Mouse (Mus musculus) monocyte, adult 2 months (primary cell): ENCODE measurements around the gene Ctxn1.

Experiments
- DNase-seq, 2 experiments: peaks; one replicate each; pipeline ENCODE4 v3.0.0; 2022; ENCODE audit warnings: low spot score in 2 of 2, low read depth in 1 of 2

The Ctxn1 gene

GRCm38 (mm10) chr8:4250306-4250970, 8.6 kb downstream of the Ctxn1 start:
- peak; percentile 46 to 74 for DNase-seq

- no peak for DNase-seq
Measured at GRCm38 (mm10) chr8:4249213-4249612, 9.9 kb downstream of the Ctxn1 start.

GRCm38 (mm10) chr8:4247951-4248540, 11.0 kb downstream of the Ctxn1 start, which contains the start of gene Tgfbr3l:
Gene Tgfbr3l, plus strand, starts transcription at chr8:4248214.
- no peak for DNase-seq

- DNase-seq = no peak
Measured at GRCm38 (mm10) chr8:4247241-4247640, 11.8 kb downstream of the Ctxn1 start.

GRCm38 (mm10) chr8:4245737-4246136, 13.3 kb downstream of the Ctxn1 start:
- DNase-seq = no peak

GRCm38 (mm10) chr8:4245061-4245460, 14.0 kb downstream of the Ctxn1 start:
- no peak for DNase-seq

- no peak for DNase-seq
Measured at GRCm38 (mm10) chr8:4239193-4239890, 19.7 kb downstream of the Ctxn1 start.

- DNase-seq = peak; percentile 96 to 98
Measured at GRCm38 (mm10) chr8:4238434-4239192, 20.5 kb downstream of the Ctxn1 start, which contains the start of the genes Map2k7 and Gm49320. Gene Map2k7, plus strand, starts transcription at chr8:4238740. Gene Gm49320, plus strand, starts transcription at chr8:4238865.

GRCm38 (mm10) chr8:4237814-4238433, 21.1 kb downstream of the Ctxn1 start:
- no peak for DNase-seq

- no peak for DNase-seq
Measured at GRCm38 (mm10) chr8:4230612-4231351, 28.3 kb downstream of the Ctxn1 start.

GRCm38 (mm10) chr8:4229784-4230183, 29.3 kb downstream of the Ctxn1 start:
- DNase-seq = no peak

GRCm38 (mm10) chr8:4227919-4228318, 31.2 kb downstream of the Ctxn1 start:
- no peak for DNase-seq

- no peak for DNase-seq
Measured at GRCm38 (mm10) chr8:4226739-4227347, 32.2 kb downstream of the Ctxn1 start, which contains the start of gene Lrrc8e. Gene Lrrc8e, plus strand, starts transcription at chr8:4226827.

- DNase-seq = no peak
Measured at GRCm38 (mm10) chr8:4226323-4226722, 32.8 kb downstream of the Ctxn1 start.

GRCm38 (mm10) chr8:4222059-4222458, 37.0 kb downstream of the Ctxn1 start:
- no peak for DNase-seq

- no peak for DNase-seq
Measured at GRCm38 (mm10) chr8:4219617-4220016, 39.5 kb downstream of the Ctxn1 start.

- no peak for DNase-seq
Measured at GRCm38 (mm10) chr8:4216791-4217621, 42.1 kb downstream of the Ctxn1 start, which contains the start of gene Prr36. Gene Prr36, minus strand, starts transcription at chr8:4217459.

GRCm38 (mm10) chr8:4216296-4216695, 42.8 kb downstream of the Ctxn1 start:
- DNase-seq = no peak
